Mouse (Mus musculus) olfactory bulb, adult 2 months (tissue): ENCODE measurements at regions not wholly inside any gene's neighbourhood (a gene's known extent, or its start where the extent isn't known, plus 50 kb on each side); places are given as distances from the start of the nearest gene placed in this dataset.

Experiments used
- H3K27ac ChIP-seq: fragments of 200-500 bp; 2 replicates; pipeline ENCODE4 v1.5.1; 2012; ENCODE audit warnings: low read depth, low read length; ENCODE audit not compliant: insufficient read depth
- H3K4me1 ChIP-seq: fragments of 200-500 bp; 2 replicates; pipeline ENCODE4 v1.6.1; 2012; ENCODE audit warnings: low read length; ENCODE audit not compliant: control insufficient read depth, insufficient read depth
- H3K4me3 ChIP-seq: fragments of 200-500 bp; 2 replicates; pipeline ENCODE4 v1.5.1; 2012; ENCODE audit warnings: mild to moderate bottlenecking, low read depth, low read length, moderate library complexity; ENCODE audit not compliant: insufficient read depth
- CTCF ChIP-seq: fragments of 200-500 bp; IDR thresholded peaks from 2 replicates; pipeline ENCODE4 v1.5.1; 2012; ENCODE audit warnings: low read depth, mild to moderate bottlenecking, low read length, moderate library complexity; ENCODE audit not compliant: insufficient read depth
- POLR2A ChIP-seq: fragments of 200-500 bp; IDR thresholded peaks from 2 replicates; pipeline ENCODE4 v1.6.1; 2012; ENCODE audit warnings: mild to moderate bottlenecking, low read depth, low read length, moderate library complexity; ENCODE audit not compliant: insufficient read depth
- WGBS: fragments of 180-500 bp; shearing (Covaris S2); methylation state at CpG from one replicate; pipeline ENCODE4 v1.1.7; 2018; 5-methylcytosine and 5-hydroxymethylcytosine counted together

DNA sequence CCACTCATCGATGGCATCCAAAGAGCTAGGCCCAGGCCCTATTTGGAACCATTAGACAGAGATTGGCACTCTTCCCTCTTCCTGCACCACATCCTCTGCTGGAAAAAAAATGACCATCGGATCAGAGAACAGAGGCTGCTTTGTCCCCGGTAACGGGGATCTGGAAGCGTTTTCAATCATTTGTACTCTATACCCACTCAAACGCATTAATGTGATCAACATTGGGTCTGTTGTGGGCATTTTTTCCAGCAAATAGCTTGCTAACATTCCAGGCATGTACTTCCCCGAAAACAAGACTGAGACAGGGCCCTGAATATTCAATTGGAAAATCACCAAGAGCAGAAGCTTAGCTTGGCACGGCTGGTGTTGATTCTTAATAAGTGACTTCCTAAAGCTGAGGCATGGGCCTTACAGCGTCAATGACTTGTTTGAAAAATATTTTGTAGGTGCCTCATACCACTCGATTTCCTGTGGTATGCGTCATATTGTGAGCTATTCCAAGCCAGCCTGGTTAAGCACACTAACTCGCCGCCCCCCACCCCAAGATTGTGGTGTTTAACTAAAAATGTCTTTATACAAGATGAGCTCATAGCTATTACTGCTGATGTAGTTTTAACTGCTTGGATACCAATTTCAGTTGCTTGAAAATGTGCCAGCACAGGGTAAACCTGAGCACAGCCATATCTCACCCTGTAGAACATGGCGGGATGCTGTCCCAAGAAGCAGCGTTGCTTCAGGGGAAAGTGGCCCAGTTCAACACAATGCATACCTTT lies 308.0 kb downstream of the Spry2 start:
- 59% methylated on average over 15 of the region's 15 CpGs for WGBS
- H3K4me3 ChIP-seq, result no peak overlapping the region
- H3K27ac ChIP-seq, result peak overlapping the region; percentile 85
- TF ChIP-seq CTCF (no peak), POLR2A (no peak)
- H3K4me1 ChIP-seq, result peaks cover 5% of the 10 kb centered on the region; the same call in 1 of the 2 replicates

DNA sequence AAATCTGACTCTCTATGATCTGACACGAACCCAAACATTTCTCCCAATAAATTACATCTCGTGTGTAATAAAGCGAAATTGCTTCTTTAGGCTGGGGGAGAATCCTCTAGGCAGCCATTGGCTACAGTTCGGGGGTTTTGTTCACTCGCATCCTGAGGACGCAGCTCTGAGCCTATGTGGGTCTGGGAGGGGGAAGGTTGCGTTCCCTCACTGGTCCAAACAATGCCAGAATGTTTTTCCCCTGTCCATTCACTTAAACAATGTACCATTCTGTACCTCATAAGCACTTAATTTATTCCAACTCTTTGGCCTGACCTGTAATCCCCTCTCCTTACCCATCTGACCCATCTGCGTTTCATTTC lies 308.6 kb downstream of the Spry2 start:
- H3K27ac ChIP-seq, result no peak overlapping the region
- 79% methylated on average over 8 of the region's 8 CpGs for WGBS
- TF ChIP-seq POLR2A (no peak), CTCF (no peak)
- H3K4me3 ChIP-seq, result no peak overlapping the region
- peaks cover 5% of the 10 kb centered on the region; the same call in 1 of the 2 replicates for H3K4me1 ChIP-seq

GRCm38 (mm10) chr14:105584632-105585031 lies 312.0 kb downstream of the Spry2 start:
- 70% methylated on average over 3 of the region's 3 CpGs for WGBS
- TF ChIP-seq POLR2A (no peak), CTCF (no peak)
- Histone ChIP-seq H3K27ac (no peak overlapping the region), H3K4me3 (no peak overlapping the region), H3K4me1 (peaks cover 2% of the 10 kb centered on the region; the same call in 1 of the 2 replicates)

GRCm38 (mm10) chr14:105583497-105583896 lies 313.1 kb downstream of the Spry2 start:
- Histone ChIP-seq H3K4me3 (no peak overlapping the region), H3K4me1 (no peaks in the 10 kb centered on the region), H3K27ac (no peak overlapping the region)
- 86% methylated on average over 2 of the region's 2 CpGs for WGBS
- TF ChIP-seq CTCF (no peak), POLR2A (no peak)

GRCm38 (mm10) chr14:105576266-105576665 lies 317.9 kb downstream of the Ndfip2 start:
- Histone ChIP-seq H3K27ac (no peak overlapping the region), H3K4me1 (no peaks in the 10 kb centered on the region), H3K4me3 (no peak overlapping the region)
- WGBS, result 84% methylated on average over 4 of the region's 4 CpGs
- TF ChIP-seq CTCF (no peak), POLR2A (no peak)

- 75% methylated on average over 18 of the region's 18 CpGs for WGBS
- no peak overlapping the region for H3K4me3 ChIP-seq
Observed at GRCm38 (mm10) chr14:105572036-105572891, 313.9 kb downstream of the Ndfip2 start.

GRCm38 (mm10) chr14:105570156-105570555 lies 311.8 kb downstream of the Ndfip2 start:
- no peak for TF ChIP-seq CTCF
- TF ChIP-seq POLR2A, result no peak
- Histone ChIP-seq H3K4me1 (no peaks in the 10 kb centered on the region; the same call in 1 of the 2 replicates), H3K4me3 (no peak overlapping the region), H3K27ac (no peak overlapping the region)
- WGBS, result 47% methylated on average over 6 of the region's 6 CpGs

More at GRCm38 (mm10) chr14:105572036-105572891, 313.9 kb downstream of the Ndfip2 start:
- no peaks in the 10 kb centered on the region; the same call in 1 of the 2 replicates for H3K4me1 ChIP-seq
- TF ChIP-seq CTCF (no peak), POLR2A (no peak)
- no peak overlapping the region for H3K27ac ChIP-seq

DNA sequence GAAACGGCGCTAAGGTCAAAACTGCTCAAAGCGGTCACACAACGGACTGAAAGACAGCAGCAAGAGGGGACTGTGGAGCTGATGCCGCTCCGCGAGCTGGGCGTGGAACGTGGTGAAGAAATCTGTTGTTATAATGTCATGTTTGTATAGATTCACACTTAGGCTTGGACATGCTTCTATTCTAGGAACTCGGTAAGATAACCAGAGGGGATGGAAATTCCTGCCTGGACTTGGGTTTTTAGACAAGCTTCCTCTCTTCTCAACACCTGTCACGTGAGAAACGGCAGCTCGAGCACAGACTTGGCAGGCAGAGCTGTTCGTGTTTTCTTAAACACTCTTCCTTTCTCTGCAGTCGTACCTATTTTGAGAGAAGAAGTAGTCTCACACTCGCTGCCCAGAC lies 307.5 kb downstream of the Ndfip2 start:
- Histone ChIP-seq H3K27ac (no peak overlapping the region), H3K4me1 (no peaks in the 10 kb centered on the region; the same call in 1 of the 2 replicates), H3K4me3 (no peak overlapping the region)
- TF ChIP-seq POLR2A, result no peak
- no peak for TF ChIP-seq CTCF
- 77% methylated on average over 16 of the region's 16 CpGs for WGBS

DNA sequence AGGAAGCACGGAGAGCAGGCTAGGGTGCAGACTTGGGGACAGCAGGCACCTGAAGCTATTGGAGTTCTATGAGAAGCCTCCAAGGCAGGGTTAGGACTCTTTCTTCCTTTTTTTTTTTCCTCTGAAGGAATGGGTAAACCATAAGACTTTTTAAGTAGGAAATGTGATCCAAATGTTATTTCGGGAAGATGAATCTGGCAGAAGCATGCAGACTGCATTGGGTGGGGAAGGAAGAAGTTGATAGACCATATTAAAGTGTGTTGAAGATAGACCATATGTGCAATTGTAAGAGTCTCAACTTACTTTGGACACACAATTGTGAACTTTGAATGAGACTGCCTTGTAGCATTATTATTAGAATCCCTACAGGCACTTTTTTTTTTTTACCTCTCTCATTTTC lies 304.5 kb downstream of the Ndfip2 start:
- 95% methylated on average over 2 of the region's 2 CpGs for whole genome bisulfite sequencing
- Histone ChIP-seq H3K4me3 (no peak overlapping the region), H3K27ac (no peak overlapping the region), H3K4me1 (no peaks in the 10 kb centered on the region)
- TF ChIP-seq CTCF (no peak), POLR2A (no peak)
